Mouse (Mus musculus): ENCODE data around the gene Gm28870.
"Not testable (repeated sequence)": the region's sequence is repeated elsewhere in the genome, so short reads cannot be mapped to it uniquely, and the experiment has no call there.

The Gm28870 gene

GRCm38 (mm10) chrY:50096976-50097375 lies at the start of gene Gm28870:
Gm28870 (plus strand) TSS chrY:50097276.
- DNase-seq: not testable (repeated sequence)
